Mouse (Mus musculus) E14TG2a.4 (cell line): Measurements from ENCODE around the gene P2rx1.

Source experiments
- H3K27me3 ChIP-seq: 2 replicates; pipeline ENCODE4 v1.6.1; 2014; ENCODE audit warnings: low read length, control low read depth; ENCODE audit not compliant: insufficient read depth
- H3K36me3 ChIP-seq: 2 replicates; pipeline ENCODE4 v1.6.1; 2014; ENCODE audit warnings: low read length, control low read depth; ENCODE audit not compliant: insufficient read depth
- H3K4me1 ChIP-seq: replicated peaks from 2 replicates; pipeline ENCODE4 v1.6.1; 2014; ENCODE audit warnings: low read depth, low read length, control low read depth
- H3K4me3 ChIP-seq: replicated peaks from 2 replicates; pipeline ENCODE4 v1.5.1; 2014; ENCODE audit warnings: mild to moderate bottlenecking, low read length
- H3K9me3 ChIP-seq: 2 replicates; pipeline ENCODE4 v1.6.1; 2014; ENCODE audit warnings: low read length, control low read depth
- CTCF ChIP-seq: conservative IDR thresholded peaks from 2 replicates; pipeline ENCODE4 v1.5.1; 2014; ENCODE audit warnings: low read length
- NANOG ChIP-seq: IDR thresholded peaks from 2 replicates; pipeline ENCODE4 v1.6.1; 2014; ENCODE audit warnings: borderline replicate concordance, low read length, mixed read lengths
- POU5F1 ChIP-seq: IDR thresholded peaks from 2 replicates; pipeline ENCODE4 v1.6.1; 2014; ENCODE audit warnings: low read length, borderline replicate concordance

Gene P2rx1

GRCm38 (mm10) chr11:73020953-73021800 is 22.3 kb downstream of the P2rx1 start:
- peaks cover 30% of the 10 kb centered on the region for H3K4me1 ChIP-seq
- no peak for TF ChIP-seq CTCF
- no peak for TF ChIP-seq NANOG
- TF ChIP-seq POU5F1: no peak
- no peaks in the 10 kb centered on the region for H3K36me3 ChIP-seq
- no peak overlapping the region for H3K4me3 ChIP-seq
- peaks cover 59% of the 10 kb centered on the region for H3K27me3 ChIP-seq
- H3K9me3 ChIP-seq: no peaks in the 10 kb centered on the region

GRCm38 (mm10) chr11:73023099-73023498 is 24.2 kb downstream of the P2rx1 start:
- no peak overlapping the region for H3K4me3 ChIP-seq
- no peaks in the 10 kb centered on the region for H3K36me3 ChIP-seq
- H3K27me3 ChIP-seq: peaks cover 40% of the 10 kb centered on the region
- H3K4me1 ChIP-seq: peaks cover 43% of the 10 kb centered on the region
- no peak for TF ChIP-seq POU5F1
- no peak for TF ChIP-seq CTCF
- no peak for TF ChIP-seq NANOG
- no peaks in the 10 kb centered on the region for H3K9me3 ChIP-seq

- no peak for TF ChIP-seq POU5F1
Measured at GRCm38 (mm10) chr11:73023827-73024226, 24.9 kb downstream of the P2rx1 start.

GRCm38 (mm10) chr11:73024236-73024904 is 25.5 kb downstream of the P2rx1 start:
- TF ChIP-seq NANOG (no peak), CTCF (no peak), POU5F1 (no peak)
- peaks cover 30% of the 10 kb centered on the region for H3K27me3 ChIP-seq
- H3K36me3 ChIP-seq: no peaks in the 10 kb centered on the region
- H3K4me1 ChIP-seq: peaks cover 37% of the 10 kb centered on the region
- no peaks in the 10 kb centered on the region for H3K9me3 ChIP-seq
- no peak overlapping the region for H3K4me3 ChIP-seq

More at GRCm38 (mm10) chr11:73023827-73024226, 24.9 kb downstream of the P2rx1 start:
- H3K27me3 ChIP-seq: peaks cover 34% of the 10 kb centered on the region
- peaks cover 39% of the 10 kb centered on the region for H3K4me1 ChIP-seq
- no peaks in the 10 kb centered on the region for H3K36me3 ChIP-seq
- H3K9me3 ChIP-seq: no peaks in the 10 kb centered on the region
- no peak overlapping the region for H3K4me3 ChIP-seq

- no peak for TF ChIP-seq POU5F1
- TF ChIP-seq CTCF: no peak
- TF ChIP-seq NANOG: no peak
- H3K4me1 ChIP-seq: peaks cover 41% of the 10 kb centered on the region
Measured at GRCm38 (mm10) chr11:73026961-73027360, 28.1 kb downstream of the P2rx1 start.

GRCm38 (mm10) chr11:73030821-73031498 is 32.1 kb downstream of the P2rx1 start:
- Histone ChIP-seq H3K4me3 (peak overlapping the region; percentile 63), H3K27me3 (peaks cover 6% of the 10 kb centered on the region; the same call in 1 of the 2 replicates), H3K36me3 (no peaks in the 10 kb centered on the region), H3K9me3 (no peaks in the 10 kb centered on the region), H3K4me1 (peaks cover 31% of the 10 kb centered on the region)
- TF ChIP-seq POU5F1: no peak
- TF ChIP-seq CTCF: no peak
- no peak for TF ChIP-seq NANOG

More at GRCm38 (mm10) chr11:73026961-73027360, 28.1 kb downstream of the P2rx1 start:
- 0 out of 2 replicates have a peak overlapping the region, but pooled peaks have one; percentile 7 for H3K4me3 ChIP-seq
- peaks cover 9% of the 10 kb centered on the region for H3K27me3 ChIP-seq
- H3K36me3 ChIP-seq: no peaks in the 10 kb centered on the region
- H3K9me3 ChIP-seq: no peaks in the 10 kb centered on the region

- Histone ChIP-seq H3K4me1 (peaks cover 29% of the 10 kb centered on the region), H3K4me3 (0 out of 2 replicates have a peak overlapping the region, but pooled peaks have one; percentile 63), H3K36me3 (no peaks in the 10 kb centered on the region), H3K27me3 (peaks cover 6% of the 10 kb centered on the region; the same call in 1 of the 2 replicates), H3K9me3 (no peaks in the 10 kb centered on the region)
- no peak for TF ChIP-seq CTCF
- no peak for TF ChIP-seq NANOG
- TF ChIP-seq POU5F1: no peak
Measured at GRCm38 (mm10) chr11:73031536-73031935, 32.6 kb downstream of the P2rx1 start.

- Histone ChIP-seq H3K36me3 (peaks cover 17% of the 10 kb centered on the region; the same call in 1 of the 2 replicates), H3K27me3 (peaks cover 6% of the 10 kb centered on the region; the same call in 1 of the 2 replicates), H3K4me1 (peaks cover 34% of the 10 kb centered on the region), H3K4me3 (no peak overlapping the region), H3K9me3 (no peaks in the 10 kb centered on the region)
- TF ChIP-seq POU5F1 (no peak), NANOG (no peak), CTCF (no peak)
Measured at GRCm38 (mm10) chr11:73036077-73036476, 37.2 kb downstream of the P2rx1 start.
